Mouse (Mus musculus): Measurements from ENCODE around the gene Tmem240. TPM values are rescaled to one million over a fixed set of nuclear protein-coding genes. Genes with fewer than 3 reads are reported as not detected.
"Not testable (repeated sequence)": the region's sequence is repeated elsewhere in the genome, so short reads cannot be mapped to it uniquely, and the experiment has no call there.

Gene Tmem240
- polyA plus RNA-seq, 1 experiment: 1.2 TPM

DNA sequence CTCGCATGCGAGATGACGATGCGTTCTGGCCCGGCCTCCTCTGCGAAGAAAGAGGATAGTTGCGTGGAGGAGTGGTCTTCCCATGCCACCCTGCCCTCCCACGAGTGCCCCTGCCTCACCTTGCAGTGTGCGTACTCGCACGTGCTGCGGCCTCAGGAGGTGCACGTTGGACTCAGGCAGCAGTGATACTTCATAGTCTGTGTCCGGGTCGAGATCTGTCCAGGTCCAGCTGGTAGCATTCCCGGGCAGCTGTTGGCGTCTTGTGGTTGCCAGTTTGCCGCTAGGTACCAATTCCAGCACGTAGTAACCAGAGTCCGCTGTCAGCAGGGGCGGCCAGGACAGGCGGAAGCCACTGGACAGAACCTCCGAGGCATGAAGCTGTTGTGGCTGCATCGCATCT, 36.0 kb downstream of the Tmem240 start:
- DNase-seq (ENCODE audit: low read depth): no peak

DNA sequence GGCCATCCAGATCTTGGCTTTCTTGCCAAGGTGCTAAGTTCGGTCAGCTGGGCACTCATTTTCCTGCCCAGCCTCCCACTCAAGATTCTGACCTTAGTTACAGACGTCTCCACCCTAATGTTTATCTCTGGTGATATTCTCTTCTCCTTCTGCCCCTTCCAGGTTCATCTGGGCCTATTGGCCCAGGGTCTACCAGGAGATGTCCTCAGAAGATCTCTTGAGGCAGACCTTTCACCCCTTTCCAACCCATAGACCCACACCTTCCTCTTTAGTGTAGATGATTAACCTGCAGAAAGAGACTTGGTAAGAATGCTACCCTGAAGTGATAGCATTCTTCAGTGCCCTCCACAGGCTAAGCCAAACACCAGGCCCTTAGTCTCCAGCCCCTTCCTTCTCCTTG, 37.1 kb downstream of the Tmem240 start:
- DNase-seq (ENCODE audit: low read depth): no peak

DNA sequence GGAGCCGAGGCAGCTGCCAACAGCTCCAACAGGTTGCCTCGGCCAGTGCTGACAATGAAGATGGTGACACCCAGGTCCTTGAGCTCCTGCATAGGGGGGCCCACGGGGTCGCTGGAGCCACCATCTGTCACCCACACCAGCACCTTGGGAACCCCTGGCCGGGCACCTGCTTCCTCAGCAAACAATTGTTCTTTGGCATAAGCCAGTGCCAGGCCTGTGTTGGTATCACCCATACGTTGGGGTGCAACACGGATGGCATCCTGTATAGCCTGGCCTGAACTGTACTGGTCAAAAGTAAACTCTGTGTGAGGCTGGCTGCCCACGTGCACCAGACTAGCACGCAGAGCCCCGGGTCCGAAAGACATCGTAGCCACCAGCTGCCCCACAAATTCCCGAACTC, 38.2 kb downstream of the Tmem240 start:
- no peak for DNase-seq (ENCODE audit: low read depth)

DNA sequence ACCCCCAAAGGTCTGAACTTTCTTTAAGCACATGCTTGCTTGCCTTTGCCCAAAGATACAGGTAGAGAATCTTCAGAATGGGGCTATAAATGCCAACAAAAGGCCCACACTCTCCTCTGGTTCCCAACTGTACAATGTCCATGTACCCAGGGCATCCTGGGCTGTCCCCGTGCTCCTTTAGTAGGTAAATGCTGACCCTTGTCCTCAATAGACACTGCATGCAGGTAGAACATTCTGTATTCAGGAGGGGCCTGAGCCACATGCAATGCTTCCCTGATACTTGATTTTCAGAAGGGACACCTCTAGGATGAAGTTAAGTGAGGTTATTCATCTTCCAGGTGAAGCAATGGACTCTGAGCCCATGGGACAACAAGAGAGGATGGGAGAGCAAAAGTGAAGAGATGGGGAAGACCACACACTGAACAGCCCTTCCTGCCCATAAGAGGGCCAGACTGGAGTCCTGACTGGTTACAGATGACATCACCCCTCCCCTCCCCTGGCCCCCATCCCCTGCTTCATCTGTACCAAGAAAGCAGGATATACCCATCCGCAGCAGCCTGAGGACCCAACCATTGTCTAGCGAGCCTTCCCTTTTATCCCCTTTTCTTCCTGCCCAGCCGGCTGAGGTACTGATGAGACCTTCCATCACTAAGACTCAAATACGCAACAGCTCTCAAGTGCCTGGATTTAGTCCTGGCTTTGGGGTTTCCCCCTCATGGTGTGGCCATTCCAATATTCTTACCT, 38.9 kb downstream of the Tmem240 start:
- DNase-seq (ENCODE audit: low read depth): no peak

GRCm38 (mm10) chr4:155774280-155774754, 39.7 kb downstream of the Tmem240 start, which contains the start of gene Vwa1:
Gene Vwa1 (minus strand): TSS chr4:155774698.
- DNase-seq (ENCODE audit: low read depth): no peak

DNA sequence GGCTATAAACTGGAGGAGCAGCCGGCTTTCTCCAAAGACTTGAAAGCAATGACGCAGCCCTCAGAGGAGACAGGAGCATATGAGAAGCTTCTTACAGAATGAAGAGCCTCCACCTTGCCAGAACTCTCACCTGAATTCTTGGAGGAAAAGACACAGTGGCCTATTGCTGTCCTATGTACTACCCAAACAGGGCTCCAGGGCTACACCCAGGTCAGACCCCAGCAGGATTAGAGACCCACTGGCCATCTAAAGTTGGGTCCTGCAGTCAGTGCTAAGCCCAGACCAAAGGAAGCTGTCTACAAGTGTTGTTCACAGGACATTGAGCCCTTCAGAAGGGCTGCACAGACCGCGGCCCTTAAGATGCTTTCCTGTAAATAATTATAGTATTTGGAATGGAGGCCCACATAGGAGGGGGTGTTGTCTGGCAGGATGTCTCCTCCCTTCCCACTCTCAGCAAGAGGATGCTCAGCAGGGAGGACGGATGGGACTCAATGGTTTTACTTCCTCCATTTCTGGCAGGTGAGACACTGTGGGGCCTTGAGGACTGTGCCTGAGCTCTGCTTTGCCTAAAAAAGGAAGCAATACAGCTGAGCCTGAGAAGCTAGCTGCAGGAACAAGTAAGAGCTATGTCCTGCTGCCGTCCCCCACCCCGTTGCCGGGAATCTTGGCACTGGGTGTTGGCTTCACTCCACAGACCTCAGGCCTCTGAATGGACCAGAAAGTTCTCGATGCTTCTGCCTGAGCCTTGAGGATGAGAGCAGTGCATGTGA, 40.6 kb downstream of the Tmem240 start:
- no peak for DNase-seq (ENCODE audit: low read depth)

GRCm38 (mm10) chr4:155775855-155776254, 41.3 kb downstream of the Tmem240 start:
- no peak for DNase-seq (ENCODE audit: low read depth)

DNA sequence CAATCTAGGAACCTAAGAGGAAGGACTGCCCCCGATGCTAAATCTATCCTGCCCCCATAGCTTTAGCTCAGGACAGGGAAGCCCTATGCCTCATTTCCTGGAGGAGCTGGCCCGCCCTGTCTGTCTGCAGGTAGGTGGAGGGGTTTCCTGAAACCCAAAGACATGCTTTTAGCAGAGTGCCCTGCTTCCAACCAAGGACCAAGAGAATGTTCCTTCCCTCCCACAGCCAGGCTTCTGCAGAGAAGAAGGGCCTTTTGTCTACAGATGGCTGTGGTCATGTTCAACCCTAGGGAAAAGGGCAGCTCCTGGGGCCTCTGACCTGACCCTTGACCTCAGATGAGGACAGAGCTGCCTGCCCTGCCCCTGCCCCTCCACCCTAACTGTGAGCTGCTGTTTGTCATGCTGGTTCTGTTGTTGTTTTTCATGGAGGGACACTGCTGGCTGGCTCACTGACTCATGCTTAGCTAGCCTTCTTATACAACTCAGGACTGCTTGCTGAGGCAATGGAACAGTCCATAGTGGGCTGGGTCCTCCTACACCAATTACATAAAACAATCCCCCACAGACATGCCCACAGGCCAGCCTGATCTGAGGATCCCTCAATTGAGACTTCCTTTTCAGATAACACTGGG, 42.2 kb downstream of the Tmem240 start:
- DNase-seq (ENCODE audit: low read depth): no peak

DNA sequence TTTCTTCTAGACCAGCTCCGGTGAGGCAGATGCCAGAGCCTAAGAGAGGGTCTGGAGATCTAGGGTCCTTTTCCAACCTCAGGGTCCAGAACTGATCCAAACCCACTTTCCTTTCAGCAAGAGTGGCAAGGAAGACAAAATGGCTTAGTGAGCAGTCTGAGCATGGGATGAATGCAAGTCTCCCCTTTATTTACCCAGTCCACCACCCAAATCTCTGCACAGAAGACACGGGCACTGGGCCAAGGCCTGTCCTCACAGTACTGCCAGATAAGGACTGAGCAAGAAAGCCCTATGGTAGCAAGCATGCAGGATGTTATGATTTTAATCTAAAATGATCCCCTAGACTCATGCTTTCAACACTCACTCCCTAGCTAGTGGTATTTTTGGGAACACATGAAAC, 43.2 kb downstream of the Tmem240 start:
- DNase-seq (ENCODE audit: low read depth): no peak

- DNase-seq (ENCODE audit: low read depth): no peak
These were observed 44.9 kb downstream of the Tmem240 start for GRCm38 (mm10) chr4:155779498-155779897.

DNA sequence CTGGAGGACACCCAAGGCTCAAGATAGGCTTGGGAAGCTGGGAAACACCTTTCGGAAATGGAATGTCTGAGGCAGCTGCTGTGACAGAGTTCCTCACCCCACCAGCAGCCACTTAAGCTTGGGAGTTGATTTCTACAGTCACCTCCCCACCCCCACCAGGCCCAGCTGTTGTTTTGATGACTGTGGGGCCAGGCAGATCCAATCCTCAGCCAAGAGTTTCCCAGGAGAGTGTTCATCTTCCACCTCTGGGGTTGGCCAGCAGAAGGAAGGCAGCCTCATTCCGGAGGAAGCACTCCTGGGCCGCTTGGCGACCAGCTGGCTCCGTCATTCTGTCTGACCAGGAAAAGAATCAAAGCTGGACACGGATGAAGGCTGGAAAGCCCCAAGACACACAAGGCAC, 46.3 kb downstream of the Tmem240 start:
- DNase-seq (ENCODE audit: low read depth): no peak

DNA sequence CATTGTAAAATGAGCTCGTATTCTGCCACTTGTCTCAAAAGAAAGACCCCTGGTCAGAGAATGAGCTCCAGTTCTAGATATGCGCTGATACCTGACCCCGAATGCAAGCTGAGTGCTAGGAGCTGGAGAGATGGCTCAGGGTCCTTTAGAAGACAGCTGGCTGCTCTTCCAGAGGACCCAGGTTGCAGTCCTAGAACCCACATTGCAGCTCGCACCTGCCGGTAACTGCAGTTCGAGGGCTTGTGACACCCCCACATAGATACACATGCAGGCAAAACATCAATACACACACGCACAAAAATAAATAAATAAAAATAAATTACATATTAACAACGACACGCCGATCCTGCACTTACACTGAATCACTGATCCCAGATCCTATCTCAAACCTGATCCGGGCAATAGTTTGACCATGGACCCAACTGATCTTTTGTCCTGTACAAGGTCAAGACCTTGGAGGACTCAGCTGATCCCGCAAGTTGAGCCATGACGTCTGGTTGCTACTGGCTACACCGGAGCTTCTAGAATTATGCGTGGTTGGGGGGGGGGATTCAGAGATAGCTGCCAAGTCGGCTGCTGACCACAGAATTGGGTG, 49.0 kb downstream of the Tmem240 start:
- DNase-seq (ENCODE audit: low read depth): no peak

- no peak for DNase-seq (ENCODE audit: low read depth)
These were observed 49.6 kb downstream of the Tmem240 start for GRCm38 (mm10) chr4:155784081-155784701.

GRCm38 (mm10) chr4:155785246-155785645, 50.6 kb downstream of the Tmem240 start:
- no peak for DNase-seq (ENCODE audit: low read depth)

DNA sequence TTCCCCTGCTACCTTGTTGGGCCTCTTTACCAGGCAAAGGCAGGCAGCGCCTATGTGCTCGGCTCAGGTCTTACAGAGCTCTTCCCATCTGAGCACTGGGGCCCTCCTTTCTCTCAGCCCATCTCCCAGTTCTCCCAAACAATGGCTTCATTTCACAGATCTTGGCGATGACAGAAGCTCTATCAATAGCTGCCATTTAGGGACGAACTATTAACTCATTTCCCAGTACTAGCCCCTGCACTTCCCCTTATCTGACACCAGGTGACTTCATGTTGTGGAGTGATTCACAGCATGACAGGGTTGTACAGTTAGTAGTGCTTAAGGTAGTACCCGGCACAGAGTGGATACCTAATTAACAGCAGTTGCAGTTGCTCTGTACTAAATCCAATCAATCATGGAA, 51.2 kb downstream of the Tmem240 start, which contains the start of gene Tmem88b:
Tmem88b (minus strand) TSS at position 56 of the 400 bp plus-strand sequence.
- no peak for DNase-seq (ENCODE audit: low read depth)

DNA sequence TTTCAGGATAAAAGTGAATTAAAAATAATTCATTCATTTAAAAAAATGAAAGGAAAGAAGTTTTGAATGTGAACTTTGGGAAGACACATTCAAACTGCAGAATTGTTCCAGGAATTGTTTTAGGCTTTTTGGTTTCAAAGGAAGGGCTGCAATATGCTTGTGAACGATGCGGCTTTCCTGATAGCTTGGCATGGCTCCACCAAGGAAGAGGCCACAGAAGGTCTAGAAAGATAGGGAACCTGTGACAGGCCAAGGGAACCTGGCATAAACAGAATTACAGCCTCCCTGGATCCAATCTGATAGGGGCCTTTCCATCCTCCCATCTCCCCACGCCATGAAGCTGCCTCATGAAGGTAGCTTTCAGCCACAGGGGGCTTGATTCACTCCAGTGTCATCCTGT, 53.7 kb downstream of the Tmem240 start:
- no peak for DNase-seq (ENCODE audit: low read depth)

- not testable (repeated sequence) for DNase-seq (ENCODE audit: low read depth)
These were observed 54.2 kb downstream of the Tmem240 start for GRCm38 (mm10) chr4:155788833-155789232.

DNA sequence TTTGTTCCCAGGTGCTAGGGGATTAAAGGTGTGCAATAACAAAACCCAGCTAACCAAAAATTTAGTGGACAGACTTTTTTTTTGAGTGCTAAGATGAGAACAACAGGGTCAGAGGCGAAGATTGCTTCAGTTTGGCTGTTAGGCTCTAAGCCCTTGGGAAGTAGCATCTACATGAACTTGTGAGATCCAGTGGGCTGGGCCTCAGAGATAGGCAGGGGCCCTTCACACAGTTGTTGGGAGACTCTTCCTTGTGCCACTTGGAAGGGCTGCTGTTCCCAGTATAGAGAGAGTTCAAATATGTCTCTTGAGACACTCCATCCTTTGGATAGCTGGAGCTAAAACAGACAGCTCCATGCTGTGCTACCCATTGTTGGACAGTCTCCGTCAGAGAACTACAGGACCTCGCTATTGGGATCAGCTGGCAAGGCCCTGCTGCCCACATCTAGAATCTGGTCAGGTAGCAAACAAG, 55.5 kb downstream of the Tmem240 start, which contains the start of gene Ankrd65:
Ankrd65 (plus strand) TSS at position 419 of the 469 bp plus-strand sequence.
- DNase-seq (ENCODE audit: low read depth): no peak
